Mouse (Mus musculus): ENCODE measurements at regions not wholly inside any gene's neighbourhood (a gene's known extent, or its start where the extent isn't known, plus 50 kb on each side); places are given as distances from the start of the nearest gene placed in this dataset.
"Not testable (repeated sequence)": the region's sequence is repeated elsewhere in the genome, so short reads cannot be mapped to it uniquely, and the experiment has no call there.

DNA sequence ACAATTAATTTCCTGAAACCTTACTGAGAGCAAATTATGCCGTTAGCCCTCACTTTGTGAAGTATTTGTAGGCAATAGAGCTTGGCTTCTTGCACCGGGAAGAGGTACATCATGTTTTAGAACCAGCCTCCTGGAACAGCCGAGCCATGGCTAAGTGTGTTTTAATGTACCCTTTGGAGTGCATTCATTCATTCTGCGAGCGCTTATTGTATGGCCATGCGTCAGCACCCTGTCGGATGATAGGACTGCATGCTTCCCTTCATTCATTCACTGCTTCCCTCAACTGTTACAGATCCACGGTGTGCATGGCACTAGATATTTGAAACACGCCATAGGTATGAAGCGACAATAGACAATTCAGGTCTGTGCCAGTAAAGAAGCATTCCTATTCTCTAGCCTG is 409.4 kb upstream of the Ercc4 start:
- no peak for DNase-seq

DNA sequence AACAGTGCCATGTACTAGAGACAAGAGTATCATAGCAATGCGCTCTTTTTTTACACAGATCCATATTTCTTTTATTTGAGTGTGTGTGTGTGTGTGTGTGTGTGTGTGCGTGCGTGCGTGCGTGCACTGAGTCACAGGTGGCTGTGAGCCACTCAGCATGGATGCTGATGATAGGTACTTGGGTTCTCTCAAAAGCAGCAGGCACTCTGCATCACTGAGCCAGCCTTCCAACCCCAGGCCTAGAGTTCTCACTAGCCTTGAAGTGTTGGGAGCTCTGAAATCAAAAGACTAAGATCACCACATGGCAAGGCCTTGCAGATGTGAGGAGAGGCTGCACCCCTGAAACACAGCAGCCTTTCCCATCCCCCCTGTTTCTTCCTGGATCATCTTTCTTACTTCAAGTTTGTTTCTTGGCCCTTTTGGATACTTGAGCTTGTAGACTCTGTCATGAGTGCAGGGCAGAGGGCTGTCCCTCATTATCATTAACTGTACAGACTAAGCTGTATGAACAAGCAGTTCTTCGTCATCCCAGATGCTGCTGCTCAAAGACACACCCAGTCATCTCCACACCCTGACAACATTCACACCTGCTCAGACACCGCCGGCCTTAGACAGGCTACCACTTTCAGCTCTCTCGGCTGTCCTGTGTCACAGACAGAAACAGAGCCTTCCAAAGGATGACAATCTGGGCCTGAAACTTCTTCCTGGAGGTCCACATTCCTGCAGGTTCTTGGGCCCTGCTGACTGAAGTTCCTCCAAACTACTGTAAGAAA is 405.5 kb upstream of the Ercc4 start:
- DNase-seq = no peak

DNA sequence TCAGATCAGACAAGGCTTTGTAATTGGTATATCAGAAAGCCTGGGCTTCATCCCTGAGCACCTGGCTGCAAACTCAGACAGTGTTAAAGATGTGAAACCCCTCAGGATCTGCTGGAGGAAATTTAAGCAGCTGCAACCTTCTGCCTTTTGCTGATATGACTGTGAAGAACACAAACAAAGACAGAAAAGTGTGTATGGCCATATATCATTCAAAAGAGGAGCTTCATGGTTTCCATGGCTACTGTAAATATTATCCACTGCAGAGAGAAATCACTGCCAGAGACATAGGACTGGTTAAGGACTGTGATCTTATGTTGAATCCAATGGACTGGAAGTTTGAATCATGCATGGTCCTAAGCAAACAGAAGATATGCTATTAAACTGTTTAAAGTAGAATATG is 402.6 kb upstream of the Ercc4 start:
- DNase-seq = no peak

DNA sequence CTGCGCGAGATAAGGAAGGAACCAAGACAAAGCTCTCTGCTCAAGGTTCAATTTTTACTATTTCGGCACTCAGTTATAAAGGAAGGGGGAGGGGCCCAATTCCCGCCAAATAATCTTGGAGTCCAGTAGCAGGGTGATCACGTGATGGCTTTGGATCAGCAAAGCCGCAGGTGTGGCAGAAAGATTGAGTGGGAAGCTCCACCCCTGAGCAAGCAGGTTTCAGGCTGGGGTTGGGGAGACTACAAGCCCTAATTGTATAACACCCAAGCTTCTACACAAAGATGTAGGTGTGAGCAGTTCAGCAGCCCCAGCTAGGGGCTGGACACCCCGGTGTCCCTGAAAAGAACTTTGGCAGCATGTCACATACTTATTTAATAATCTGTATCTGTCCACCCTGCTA is 388.1 kb upstream of the Ercc4 start:
- not testable (repeated sequence) for DNase-seq

DNA sequence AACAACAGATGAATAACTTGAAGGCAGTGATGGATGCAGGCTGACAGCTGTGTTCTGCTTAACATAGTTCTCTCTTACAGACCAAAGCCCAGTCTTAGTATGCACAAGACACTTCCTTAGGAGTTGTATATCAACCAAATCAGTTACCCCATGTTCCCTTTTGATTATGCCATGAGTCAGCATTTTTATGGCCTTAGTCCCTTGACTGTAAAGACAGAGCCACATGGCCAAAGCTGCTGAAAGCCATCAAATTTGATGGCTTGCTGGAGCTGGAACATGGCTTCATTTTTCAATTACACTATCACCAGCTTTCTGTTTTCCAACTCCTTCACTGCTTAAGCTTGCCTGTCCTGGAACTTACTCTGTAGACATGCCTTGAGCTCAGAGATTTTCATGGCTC is 383.4 kb upstream of the Ercc4 start:
- DNase-seq = no peak

DNA sequence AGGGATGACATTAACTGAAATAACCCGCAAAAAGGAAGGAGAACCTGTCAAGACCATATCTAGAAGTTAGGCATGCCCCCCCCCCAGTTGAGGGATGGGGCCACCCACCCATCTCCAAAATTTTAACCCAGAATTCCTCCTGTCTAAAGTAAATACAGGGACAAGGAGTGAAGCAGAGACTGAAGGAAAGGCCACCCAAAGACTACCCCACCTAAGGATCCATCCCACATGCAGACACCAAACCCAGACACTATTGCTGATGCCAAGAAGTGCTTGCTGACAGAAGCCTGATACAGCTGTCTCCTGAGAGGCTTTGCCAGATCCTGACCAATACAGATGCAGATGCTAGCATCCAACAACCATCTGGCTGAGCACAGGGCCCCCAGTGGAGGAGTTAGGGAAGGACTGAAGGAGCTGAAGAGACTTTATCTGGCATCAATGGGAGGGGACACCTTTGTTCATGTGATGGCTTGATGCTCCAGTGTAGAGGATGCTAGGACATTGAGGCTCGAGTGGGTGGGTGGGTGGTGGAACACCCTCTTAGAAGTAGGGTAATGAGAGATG is 379.2 kb upstream of the Ercc4 start:
- not testable (repeated sequence) for DNase-seq

DNA sequence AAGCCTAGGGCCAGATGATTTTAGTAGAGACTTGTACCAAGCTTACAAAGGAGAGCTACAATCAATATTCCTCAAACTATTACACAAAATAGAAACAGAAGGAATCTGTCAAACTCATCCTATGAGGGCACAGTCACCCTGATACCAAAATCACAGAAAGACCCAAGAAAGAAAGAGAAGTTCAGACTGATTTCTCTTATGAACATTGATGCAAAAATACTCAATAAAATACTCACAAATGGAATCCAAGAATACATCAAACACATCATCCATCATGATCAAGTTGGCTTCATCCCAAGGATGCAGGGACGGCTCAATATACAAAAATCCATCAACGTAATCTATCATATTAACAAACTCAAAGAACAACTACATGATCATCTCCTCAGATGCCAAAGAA is 377.9 kb upstream of the Ercc4 start:
- no peak for DNase-seq

DNA sequence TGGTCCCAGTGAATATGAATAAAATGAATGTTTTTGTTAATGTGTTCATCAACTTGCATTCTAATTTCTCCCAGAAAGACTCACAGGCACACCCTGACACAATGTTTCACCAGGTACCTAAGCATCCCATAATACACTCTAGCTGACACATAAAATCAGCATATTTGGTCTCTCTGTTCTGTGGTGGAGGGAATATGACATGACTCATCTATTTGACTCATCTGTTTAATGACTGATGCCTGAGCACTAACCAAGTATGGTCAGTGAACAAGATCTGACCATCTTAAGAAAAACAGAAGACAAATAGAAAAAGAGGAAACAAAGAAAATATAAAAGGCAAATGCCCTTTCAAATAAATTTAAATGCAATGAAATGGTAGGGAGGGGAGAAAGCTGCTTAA is 367.0 kb upstream of the Ercc4 start:
- no peak for DNase-seq

DNA sequence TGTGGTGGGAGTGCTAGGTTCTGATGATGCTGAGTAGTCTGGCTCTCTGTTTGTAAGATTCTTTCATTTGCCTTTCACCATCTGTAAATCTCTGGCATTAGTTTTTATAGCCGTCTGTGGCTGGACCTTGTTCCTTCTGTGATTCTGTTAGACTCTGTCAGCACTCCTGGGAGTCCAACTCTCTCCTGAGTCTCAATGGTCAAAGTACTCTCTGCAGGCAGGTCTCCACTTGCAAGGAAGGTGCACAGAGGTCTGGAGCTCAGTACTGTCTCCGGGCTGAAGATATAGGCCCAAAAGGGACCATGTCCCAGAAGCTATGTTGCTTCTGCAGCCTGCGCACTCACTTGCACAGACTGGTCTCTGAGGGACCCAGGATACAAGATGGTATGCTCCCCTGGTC is 356.3 kb upstream of the Ercc4 start:
- DNase-seq = peak; percentile 9

DNA sequence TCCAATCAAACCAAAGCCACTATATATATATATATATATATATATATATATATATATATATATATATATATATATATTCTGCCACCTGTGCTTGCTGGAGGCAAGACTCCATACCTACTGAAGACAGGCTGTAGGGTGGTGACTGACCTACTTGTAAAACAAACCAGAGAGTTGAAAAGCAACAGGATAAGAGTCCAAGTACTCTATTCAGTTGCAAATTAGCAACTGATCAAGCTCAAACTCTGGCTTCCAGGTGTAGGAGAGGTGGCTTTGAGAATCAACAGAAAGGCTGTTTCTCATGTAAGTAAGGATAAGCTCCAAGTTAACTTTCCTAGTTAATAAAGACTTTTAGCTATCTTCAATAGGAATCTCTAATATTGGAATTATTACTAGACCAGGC is 355.1 kb upstream of the Ercc4 start:
- no peak for DNase-seq

DNA sequence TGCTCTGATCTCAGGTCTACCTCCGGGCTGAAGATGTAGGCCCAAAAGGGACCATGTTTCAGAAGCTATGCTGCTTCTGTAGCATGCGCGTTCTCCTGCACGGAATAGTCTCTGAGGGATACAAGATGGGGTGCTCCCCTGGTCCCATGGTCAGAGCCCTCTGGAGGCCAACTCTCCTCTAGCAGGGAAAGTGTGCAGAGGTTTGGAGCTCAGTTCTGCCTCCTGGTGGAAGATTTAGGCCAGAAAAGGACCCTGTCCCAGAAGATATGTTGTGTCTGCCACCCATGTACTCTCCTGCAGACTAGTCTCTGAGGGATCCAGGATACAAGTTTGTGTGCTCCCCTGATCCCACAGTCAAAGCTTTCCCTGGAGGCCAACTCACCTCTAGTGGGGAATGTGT is 350.9 kb upstream of the Ercc4 start:
- DNase-seq = no peak

DNA sequence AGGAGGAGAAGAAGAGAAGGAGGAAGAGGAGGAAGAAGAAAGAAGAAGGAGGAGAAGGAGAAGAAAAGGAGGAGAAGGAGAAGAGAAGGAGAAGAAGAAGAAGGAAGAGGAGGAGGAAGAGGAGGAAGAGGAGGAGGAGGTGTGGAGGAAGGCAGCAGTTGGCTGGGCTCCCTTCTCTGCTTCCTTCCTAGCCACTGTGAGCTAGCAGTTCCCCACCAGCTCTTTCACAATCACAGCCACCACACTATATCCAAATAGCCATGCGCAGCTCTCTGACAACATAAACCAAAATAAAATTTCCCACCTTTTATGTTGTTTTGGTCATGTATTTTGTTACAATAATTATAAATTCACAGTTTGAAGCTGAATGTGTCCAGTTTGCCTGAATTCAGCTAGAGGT is 345.3 kb upstream of the Ercc4 start:
- no peak for DNase-seq

DNA sequence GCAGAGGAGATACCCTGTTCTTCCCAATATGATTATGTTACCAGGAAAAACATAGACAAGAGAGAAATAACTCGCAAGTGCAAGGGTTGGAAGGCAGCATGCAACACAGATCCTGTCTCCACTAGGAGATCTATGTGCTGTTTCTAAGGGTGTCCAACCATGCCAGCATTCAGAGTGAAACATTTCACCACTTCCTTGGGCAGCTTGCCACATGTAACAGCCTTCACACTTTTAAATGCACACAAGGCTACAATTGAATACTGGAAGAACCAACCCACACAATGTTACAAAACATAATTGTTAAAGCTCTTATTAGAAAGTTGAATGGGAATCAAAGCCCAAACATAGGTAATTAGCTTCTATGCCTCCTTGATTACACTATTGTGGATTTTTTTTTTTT is 344.9 kb upstream of the Ercc4 start:
- DNase-seq = no peak

DNA sequence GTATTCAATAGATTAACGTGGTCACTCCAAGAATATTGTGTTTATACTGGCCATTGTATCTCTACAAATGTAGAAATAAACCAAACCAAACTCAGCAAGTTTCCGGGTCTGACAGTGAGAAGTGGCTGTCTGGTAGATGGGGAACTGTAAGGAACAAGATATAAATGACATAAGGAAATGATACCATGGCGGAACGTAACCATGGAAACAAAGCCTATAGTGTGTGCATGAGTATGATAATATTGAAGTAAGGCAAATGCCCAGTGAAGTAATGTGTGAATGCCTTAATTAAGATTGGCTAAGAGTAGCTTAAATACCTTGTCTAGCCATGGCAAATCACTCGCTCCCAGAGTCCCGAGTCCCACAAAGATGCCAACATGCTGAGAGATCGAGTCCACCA is 342.6 kb upstream of the Ercc4 start:
- DNase-seq = no peak

DNA sequence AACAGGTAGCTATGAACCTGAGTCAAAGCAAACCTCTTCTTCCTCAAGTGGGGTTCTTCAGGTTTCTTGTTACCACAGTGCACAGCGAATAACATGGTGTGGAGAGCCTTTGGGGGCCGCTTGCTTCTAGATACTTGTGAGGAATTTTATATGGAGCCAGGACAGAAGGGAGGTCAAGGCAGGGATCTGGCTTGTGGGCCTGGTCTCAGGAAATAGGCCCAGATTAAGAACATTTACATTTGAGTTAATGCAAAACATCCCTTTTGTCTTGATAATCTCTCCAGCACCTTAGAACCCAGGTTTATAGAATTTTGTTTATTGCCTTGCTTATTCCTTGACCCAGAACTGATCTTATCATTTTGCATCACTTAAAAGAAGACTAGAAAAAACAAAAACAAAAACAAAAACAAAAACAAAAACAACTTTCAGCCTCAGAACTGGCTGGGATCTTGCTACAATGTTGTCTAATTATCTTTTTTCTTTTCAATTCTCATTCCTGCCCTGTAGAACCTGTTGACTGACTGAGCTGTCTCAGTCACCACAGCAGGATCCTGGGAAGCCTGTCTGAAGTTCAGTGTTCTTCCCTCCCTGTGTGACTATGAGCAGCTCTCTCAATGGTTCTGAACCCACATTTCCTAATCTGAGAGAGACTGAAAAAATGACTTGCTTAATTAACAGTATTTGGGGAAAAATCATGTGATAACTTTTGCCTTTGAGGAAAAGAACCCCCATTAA is 341.2 kb upstream of the Ercc4 start:
- no peak for DNase-seq

DNA sequence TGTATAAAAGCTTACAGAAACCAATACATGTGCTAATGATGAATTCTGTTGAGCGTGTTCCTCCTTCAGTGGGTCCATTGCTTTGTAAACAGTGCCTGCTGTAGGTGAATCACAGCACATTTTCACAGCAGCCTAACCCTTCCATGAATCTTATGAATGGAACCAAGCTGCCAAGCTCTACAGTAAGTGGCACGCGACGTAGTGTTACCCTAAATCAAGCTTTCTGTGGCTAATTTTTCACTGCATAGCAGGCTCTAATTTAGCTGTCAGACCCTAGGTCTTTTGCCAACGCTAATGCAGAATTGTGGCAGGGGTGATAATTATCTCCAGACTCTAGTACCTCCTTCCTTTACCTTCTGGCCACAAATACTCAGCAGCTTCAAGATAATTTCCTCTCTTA is 339.0 kb upstream of the Ercc4 start:
- no peak for DNase-seq

DNA sequence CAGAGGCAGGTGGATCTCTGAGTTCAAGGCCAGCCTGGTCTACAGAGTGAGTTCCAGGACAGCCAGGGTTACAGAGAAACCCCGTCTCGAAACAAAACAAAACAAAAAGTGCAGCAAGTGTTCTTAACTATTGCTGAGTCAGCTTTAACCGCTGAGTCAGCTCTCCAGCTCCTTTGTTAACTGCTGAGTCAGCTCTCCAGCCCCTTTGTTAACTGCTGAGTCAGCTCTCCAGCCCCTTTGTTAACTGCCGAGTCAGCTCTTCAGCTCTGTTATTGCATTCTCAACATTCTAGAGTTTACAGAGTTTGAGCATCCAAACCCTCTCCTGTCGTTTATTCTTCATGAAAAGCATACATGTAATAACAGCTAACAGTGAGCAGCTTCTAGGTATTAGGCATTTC is 336.9 kb upstream of the Ercc4 start:
- no peak for DNase-seq

DNA sequence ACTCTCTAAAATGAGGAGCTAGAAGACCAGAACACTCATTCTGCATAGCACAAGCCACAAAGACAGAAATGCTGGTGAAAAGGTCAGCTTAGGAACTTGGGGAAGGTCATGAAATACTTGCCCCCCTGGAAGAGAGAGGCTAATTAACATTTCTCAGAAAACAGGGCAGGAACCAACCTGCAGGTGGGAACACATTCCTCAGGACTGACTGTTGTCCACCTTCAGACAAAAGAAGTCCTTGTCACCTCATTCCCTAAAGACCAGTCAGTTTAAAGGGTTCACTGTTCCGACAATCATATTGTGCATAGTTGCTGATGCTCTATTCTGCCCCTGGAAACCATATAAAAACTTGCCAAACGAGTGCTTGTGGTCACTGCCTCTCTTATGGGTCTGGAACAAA is 333.6 kb upstream of the Ercc4 start:
- DNase-seq = no peak

DNA sequence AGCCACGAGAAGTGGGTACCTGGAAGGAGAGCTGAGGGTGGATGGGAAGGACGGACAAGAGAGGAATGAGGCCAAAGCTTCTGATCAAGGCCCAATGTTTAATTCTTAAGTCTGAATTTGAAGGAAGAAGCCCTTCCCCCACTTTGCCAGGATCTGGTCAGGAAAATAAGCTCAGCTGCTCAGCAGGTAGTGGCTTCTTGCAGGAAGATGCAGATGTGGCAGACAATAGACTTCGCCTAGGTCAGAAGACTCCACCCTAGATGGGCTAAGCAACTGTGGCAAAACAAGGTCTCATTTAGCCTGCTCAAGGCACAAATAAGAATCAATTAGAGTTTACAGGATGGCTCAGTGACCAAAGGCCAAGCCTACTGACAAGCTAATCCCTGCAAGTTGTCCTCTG is 330.4 kb upstream of the Ercc4 start:
- no peak for DNase-seq

DNA sequence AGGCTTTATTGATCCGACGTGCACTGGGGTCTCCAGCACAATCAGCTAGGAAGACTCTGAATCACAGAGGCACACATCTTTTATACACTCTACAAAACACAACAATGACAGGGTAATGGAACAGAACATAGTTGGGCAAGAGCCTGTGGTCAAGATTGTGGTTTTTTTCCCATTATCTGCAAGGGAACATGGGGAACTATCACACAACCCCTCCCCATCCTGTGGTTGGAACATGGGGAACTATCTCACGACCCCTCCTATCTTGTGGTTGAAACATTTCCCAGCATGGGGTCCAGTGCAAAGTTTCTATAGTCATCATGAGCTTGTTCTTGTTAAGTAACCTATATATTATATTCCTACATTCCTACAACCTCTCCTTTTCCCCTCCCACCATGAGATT is 328.8 kb upstream of the Ercc4 start:
- DNase-seq = no peak

DNA sequence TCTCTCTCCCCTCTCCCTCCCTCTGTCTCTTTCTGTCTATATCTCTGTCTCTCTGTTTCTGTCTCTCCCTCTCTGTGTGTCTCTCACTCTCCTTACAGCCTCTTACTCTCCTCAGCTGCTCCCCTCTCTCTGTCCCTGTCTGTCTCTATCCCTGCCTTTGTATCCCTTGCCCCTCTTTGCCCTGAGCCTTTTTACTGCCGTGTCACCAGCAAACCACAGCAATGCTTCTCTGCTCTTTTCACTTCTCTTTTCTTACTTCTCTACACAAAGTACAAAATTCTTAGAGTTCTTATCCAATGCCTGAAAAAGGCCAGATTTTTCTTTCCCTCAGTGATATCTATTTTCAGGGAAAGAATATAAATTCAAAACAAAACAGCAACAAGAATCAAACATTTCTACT is 323.7 kb upstream of the Ercc4 start:
- DNase-seq = no peak

DNA sequence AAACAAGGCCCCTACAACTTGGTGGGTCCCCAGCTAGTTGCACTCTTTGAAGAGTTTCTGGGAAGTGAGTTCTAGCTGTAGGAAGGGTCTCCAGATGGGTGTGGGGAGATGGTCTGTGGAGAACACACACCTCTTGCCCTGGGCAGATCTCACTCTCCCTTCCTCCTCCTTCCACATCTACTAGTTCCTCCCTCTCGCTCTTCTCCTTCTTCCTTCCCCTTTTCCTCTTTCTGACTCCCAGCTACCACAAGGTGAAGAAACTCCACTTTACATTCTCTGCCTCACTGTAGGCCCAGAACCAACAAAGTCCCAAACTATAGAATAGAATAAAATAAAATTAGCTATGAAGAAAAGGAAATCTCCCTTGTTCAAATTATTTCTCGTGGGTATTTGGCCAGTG is 311.0 kb upstream of the Ercc4 start:
- DNase-seq = no peak

DNA sequence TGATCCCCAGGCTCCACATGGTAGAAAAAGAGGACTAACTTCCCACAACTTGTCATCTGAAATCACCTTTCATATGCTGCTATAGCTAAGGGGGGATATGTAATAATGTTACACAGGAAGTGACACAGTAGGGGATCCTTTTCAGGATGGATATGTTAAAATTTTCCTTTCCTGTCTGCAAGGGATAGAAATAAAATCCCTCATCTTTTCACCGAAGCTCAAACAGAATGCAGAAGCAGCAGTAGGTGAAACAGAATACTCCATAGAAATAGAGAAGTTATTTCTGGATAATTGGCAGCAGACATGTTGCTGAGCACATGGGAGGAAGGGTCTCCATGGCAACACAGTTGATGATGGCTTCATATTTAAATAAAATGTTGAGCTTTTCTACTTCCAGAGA is 309.3 kb upstream of the Ercc4 start:
- DNase-seq = no peak

DNA sequence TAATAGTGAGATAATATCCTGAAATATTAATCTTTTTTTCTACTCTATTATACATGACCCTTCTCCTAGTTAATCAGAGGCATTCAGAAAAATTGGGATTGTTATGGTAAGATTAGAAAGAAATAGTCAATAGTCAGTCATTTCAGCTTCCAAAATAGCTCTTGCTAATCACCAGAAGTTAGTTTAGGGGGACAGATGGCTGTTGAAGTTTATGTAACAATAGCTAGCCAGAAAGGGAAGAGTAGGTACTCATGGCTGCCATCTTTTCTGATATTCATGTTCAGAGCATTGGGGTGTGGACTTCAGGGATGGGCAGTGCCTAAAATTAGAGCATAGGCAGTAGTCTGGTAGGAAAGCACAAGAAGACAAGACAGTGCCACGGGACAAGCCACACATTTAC is 306.8 kb upstream of the Ercc4 start:
- no peak for DNase-seq
